Mouse (Mus musculus) spleen, adult 2 months (tissue): ENCODE measurements around the gene Mrgpra6. TPM values are rescaled to one million over a fixed set of nuclear protein-coding genes. Genes with fewer than 3 reads are reported as not detected.

Source experiments
- DNase-seq, 2 experiments: peaks; one replicate each; pipeline versions ENCODE4 v3.0.0 to v3.0.0-alpha.2; 2012 to 2021; ENCODE audit warnings: low spot score in 2 of 2, low read depth in 1 of 2
- H3K27ac ChIP-seq: fragments of 200-500 bp; 2 replicates; pipeline ENCODE4 v1.5.1; 2012; ENCODE audit warnings: low read length, inconsistent platforms; ENCODE audit not compliant: insufficient read depth
- H3K27me3 ChIP-seq: fragments of 200-500 bp; 2 replicates; pipeline ENCODE4 v1.6.1; 2012; ENCODE audit warnings: mild to moderate bottlenecking, moderate library complexity, low read length, inconsistent platforms; ENCODE audit not compliant: control insufficient read depth, insufficient read depth
- H3K36me3 ChIP-seq: fragments of 200-500 bp; 2 replicates; pipeline ENCODE4 v1.6.1; 2012; ENCODE audit warnings: mild to moderate bottlenecking, low read length, inconsistent platforms; ENCODE audit not compliant: control insufficient read depth, insufficient read depth
- H3K4me1 ChIP-seq: fragments of 200-500 bp; 2 replicates; pipeline ENCODE4 v1.6.1; 2011; ENCODE audit warnings: inconsistent platforms; ENCODE audit not compliant: control insufficient read depth, insufficient read depth, insufficient read length
- H3K4me3 ChIP-seq: fragments of 200-500 bp; 2 replicates; pipeline ENCODE4 v1.5.1; 2011; ENCODE audit warnings: mild to moderate bottlenecking, inconsistent platforms; ENCODE audit not compliant: insufficient read depth, insufficient read length; ENCODE audit errors: extremely low read depth
- CTCF ChIP-seq: fragments of 200-500 bp; IDR thresholded peaks from 2 replicates; pipeline ENCODE4 v1.5.1; 2011; ENCODE audit warnings: mild to moderate bottlenecking, inconsistent platforms; ENCODE audit not compliant: insufficient read depth, insufficient read length, insufficient replicate concordance; ENCODE audit errors: extremely low read depth
- POLR2A ChIP-seq: fragments of 200-500 bp; IDR thresholded peaks from 2 replicates; pipeline ENCODE4 v1.6.1; 2011; ENCODE audit warnings: low read depth, low read length, inconsistent platforms
- WGBS: fragments of 180-500 bp; shearing (Covaris S2); methylation state at CpG from one replicate; pipeline ENCODE4 v1.1.7; 2018; 5-methylcytosine and 5-hydroxymethylcytosine counted together
- polyA plus RNA-seq: library from polyadenylated mRNA; depleted of rRNA; stranded (reverse); fragments of >200 nt; gene quantifications from 2 replicates; pipeline ENCODE4 v1.2.3, GENCODE M21; 2012

Gene Mrgpra6
- polyA plus RNA-seq, 1 experiment, result not detected

DNA sequence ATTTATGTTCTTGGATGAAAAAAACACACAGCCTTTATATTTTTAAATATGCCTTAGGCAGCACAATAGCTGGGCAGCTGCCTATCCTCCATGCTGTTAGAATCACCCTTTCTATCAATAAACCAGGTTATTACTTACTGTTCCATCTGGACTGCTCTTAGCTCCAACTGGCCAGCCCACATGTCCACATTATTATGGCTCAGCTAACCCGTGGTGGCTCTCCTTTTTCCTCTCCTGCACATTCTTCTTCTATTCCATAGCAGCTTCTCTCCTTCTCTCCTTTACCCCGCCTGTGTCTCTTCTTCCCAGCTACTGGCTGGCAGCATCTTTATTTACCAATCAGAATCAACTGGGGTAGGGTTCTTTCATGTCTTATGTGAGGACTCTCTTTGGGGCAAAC is 46.3 kb downstream of the Mrgpra6 start:
- 73% methylated on average over 2 of the region's 2 CpGs for WGBS
- H3K4me3 ChIP-seq, result no peak overlapping the region
- TF ChIP-seq POLR2A (no peak), CTCF (no peak)
- H3K4me1 ChIP-seq, result no peaks in the 10 kb centered on the region
- H3K27me3 ChIP-seq, result no peaks in the 10 kb centered on the region
- no peak overlapping the region for H3K27ac ChIP-seq
- no peaks in the 10 kb centered on the region for H3K36me3 ChIP-seq
- no peak for DNase-seq

DNA sequence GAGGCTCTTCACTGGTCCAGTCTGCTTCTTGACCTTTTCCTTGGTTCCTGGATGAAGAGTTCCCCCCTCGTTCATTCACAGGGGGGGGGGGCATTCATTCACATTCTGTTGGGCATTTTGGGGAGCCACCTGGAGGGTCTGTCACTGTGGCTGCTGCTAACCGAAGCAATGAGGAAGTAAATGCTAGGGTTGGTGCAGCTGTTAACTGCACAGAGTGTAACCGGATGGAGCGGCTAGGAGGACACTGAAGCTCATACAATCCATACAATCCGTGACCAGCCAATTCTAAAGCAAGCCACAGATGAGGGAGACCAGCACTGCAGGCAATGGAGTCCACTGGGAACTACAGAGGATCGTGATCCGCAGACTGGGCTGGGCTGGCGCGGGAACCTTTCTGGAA is 47.0 kb downstream of the Mrgpra6 start:
- Histone ChIP-seq H3K36me3 (no peaks in the 10 kb centered on the region), H3K4me3 (no peak overlapping the region), H3K27ac (no peak overlapping the region), H3K4me1 (no peaks in the 10 kb centered on the region), H3K27me3 (no peaks in the 10 kb centered on the region)
- DNase-seq, result no peak
- WGBS, result 35% methylated on average over 9 of the region's 9 CpGs
- TF ChIP-seq CTCF, result no peak
- no peak for TF ChIP-seq POLR2A

DNA sequence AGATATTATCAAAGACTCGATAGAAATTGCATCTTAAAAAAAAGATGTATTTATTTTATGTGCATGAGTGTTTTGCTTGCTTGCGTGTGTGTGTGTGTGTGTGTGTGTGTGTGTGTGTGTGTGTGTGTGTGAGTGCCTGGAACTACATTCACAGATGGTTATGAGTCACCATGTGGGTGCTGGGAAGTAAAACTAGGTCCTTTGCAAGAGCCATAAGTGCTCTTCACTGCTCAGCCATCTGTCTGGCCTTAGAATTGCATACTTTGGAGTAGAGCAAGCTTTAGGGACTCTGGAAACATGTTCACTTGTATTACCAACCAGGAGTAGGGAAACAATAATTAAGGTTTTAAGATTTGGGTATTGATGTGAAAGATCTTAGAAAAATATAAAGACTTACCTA is 48.9 kb downstream of the Mrgpra6 start:
- Histone ChIP-seq H3K27me3 (no peaks in the 10 kb centered on the region), H3K4me3 (no peak overlapping the region), H3K27ac (no peak overlapping the region), H3K36me3 (no peaks in the 10 kb centered on the region), H3K4me1 (no peaks in the 10 kb centered on the region)
- no peak for DNase-seq
- WGBS, result 83% methylated on average over 2 of the region's 2 CpGs
- TF ChIP-seq POLR2A, result no peak
- TF ChIP-seq CTCF, result no peak

DNA sequence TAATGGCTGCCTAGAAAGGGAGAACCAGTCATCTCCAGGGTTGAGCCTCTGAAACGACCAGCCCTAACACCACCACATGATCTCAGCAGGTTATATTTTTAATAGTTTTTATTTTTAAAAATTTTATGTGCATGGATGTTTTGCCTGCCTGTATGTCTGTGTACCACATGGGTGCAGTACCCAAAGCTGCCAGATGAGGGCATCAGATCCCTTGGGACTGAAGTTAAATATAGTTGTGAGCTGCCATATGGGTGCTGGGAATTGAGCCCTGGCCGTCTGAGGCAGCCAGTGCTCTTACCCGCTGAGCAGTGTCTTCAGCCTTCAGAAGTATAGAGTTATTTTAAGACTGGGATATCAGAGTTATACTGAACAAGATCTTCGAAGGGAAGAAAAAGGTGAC is 49.3 kb downstream of the Mrgpra6 start:
- Histone ChIP-seq H3K4me3 (no peak overlapping the region), H3K27ac (no peak overlapping the region), H3K4me1 (no peaks in the 10 kb centered on the region), H3K27me3 (no peaks in the 10 kb centered on the region), H3K36me3 (no peaks in the 10 kb centered on the region)
- 89% methylated on average over 4 of the region's 4 CpGs for WGBS
- TF ChIP-seq POLR2A (no peak), CTCF (no peak)
- no peak for DNase-seq

DNA sequence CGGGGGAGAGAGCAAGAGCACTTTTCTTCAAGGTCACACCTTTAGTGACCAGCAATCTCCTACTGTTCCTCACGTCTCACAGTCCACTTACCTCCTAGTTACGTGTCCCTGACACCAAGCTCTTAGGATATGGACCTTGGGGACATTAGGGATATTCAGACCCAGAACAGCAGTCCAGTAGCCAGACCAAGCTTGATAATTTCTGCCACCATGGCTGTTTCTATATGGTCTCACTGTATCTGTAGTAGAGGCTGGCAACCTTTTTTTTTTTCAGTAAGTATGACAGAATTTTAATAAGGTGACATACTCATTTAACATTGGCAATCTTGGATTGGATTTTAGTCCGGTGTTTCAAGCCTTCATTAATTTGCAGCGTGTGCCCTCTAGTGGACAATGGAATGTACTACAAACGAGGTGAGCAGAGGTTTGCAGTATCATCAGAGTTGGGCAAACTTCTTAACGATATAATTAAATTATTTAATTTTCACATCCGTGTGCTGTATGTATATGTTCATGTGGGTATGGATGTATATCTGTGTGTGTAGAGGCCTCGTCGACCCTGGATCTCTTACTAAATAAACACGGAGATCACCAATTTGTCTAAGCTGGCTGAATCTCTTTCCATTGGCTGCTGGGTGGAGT is 54.2 kb downstream of the Mrgpra6 start:
- Histone ChIP-seq H3K36me3 (no peaks in the 10 kb centered on the region), H3K27me3 (no peaks in the 10 kb centered on the region), H3K4me1 (no peaks in the 10 kb centered on the region), H3K4me3 (no peak overlapping the region), H3K27ac (no peak overlapping the region)
- TF ChIP-seq CTCF, result peak; percentile 35; the same call in 1 of the 2 replicates
- no peak for TF ChIP-seq POLR2A
- WGBS, result 14% methylated on average over 11 of the region's 11 CpGs
- peak; percentile 15 to 31 for DNase-seq

DNA sequence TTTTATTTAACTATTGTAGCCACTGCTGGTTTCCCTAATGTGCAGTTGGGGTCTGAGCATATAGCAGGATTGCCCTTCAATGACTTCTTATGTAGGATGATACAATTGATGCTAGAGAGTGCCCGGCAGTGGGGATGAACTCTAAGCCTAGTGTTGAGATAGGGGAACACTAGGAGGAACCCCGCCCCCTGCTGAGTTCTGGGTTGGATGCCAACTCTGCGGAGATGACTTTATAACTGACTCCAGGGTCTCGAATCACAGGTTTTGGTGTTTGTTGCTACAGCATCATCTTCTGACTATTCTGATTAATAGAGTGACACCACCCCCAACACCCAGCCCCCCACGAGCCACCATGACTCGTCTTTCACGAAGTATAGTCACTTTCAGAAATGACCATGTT is 56.4 kb downstream of the Mrgpra6 start:
- Histone ChIP-seq H3K4me1 (no peaks in the 10 kb centered on the region; the same call in 1 of the 2 replicates), H3K36me3 (no peaks in the 10 kb centered on the region), H3K27me3 (no peaks in the 10 kb centered on the region), H3K27ac (no peak overlapping the region), H3K4me3 (no peak overlapping the region)
- WGBS, result 92% methylated on average over 7 of the region's 7 CpGs
- no peak for DNase-seq
- TF ChIP-seq POLR2A, result no peak

DNA sequence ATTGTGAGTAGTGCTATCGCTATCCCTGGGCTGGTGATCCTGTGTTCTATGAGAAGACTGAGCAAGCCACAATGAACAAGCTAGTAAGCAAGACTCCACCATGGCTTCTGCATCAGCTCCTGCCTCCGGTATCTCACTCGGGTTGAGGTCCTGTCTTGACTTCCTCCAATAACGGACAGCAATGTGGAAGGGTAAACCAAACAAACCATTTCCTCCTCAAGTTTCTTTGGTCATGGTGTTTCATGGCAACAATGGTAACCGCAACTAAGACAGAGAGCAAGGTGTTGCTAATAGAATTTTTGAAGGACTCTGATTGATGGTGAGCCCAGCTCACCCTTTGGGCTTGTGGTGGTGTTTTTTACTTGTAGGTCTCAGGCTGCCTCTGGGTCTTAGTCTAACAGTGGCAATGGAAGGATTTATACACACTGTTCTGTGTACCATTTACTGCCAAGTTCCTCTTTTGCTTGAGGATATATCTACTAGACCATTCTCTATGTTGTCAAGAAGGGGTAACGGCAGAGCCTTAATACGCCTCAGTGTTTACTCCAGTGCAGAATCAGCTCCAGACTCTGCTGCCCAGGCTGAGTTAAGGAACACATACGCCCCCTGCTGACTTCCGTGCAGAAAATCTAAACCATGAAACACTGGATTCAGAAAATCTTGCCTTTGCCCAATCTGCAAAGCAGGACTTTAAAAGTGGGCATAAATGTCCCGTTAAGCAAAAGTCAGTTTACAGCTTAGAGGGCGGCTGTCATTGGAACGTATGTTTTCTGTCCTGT is 58.5 kb downstream of the Mrgpra6 start:
- Histone ChIP-seq H3K27ac (no peak overlapping the region), H3K36me3 (no peaks in the 10 kb centered on the region), H3K4me3 (no peak overlapping the region), H3K27me3 (no peaks in the 10 kb centered on the region), H3K4me1 (no peaks in the 10 kb centered on the region; the same call in 1 of the 2 replicates)
- 18% methylated on average over 12 of the region's 12 CpGs for WGBS
- DNase-seq, result peak; percentile 12 to 46
- peak; percentile 16; the same call in 1 of the 2 replicates for TF ChIP-seq CTCF
- TF ChIP-seq POLR2A, result no peak
